Mouse (Mus musculus) neural tube, embryonic 12.5 days (tissue): ENCODE results near the gene Hck. TPM values are rescaled to one million over a fixed set of nuclear protein-coding genes. Genes with fewer than 3 reads are reported as not detected.

ENCODE experiments used
- ATAC-seq: fragments of 200-750 bp; cut with Nextera tagmentation; 2 replicates; pipeline ENCODE4 v1.8.0; 2017; ENCODE audit warnings: low read depth, mild to moderate bottlenecking, moderate TSS enrichment, moderate library complexity; ENCODE audit not compliant: low FRiP score
- H3K27ac ChIP-seq: fragments of 300-500 bp; sonication (generic); 2 replicates; pipeline ENCODE4 v1.5.1; 2016
- H3K27me3 ChIP-seq: fragments of 300-500 bp; sonication (generic); replicated peaks from 2 replicates; pipeline ENCODE4 v1.6.1; 2016; ENCODE audit warnings: mild to moderate bottlenecking
- H3K36me3 ChIP-seq: fragments of 300-500 bp; sonication (generic); 2 replicates; pipeline ENCODE4 v1.6.1; 2016; ENCODE audit warnings: mild to moderate bottlenecking
- H3K4me1 ChIP-seq: fragments of 300-500 bp; sonication (generic); 2 replicates; pipeline ENCODE4 v1.6.1; 2016
- H3K4me2 ChIP-seq: fragments of 300-500 bp; sonication (generic); replicated peaks from 2 replicates; pipeline ENCODE4 v1.6.1; 2016; ENCODE audit warnings: mild to moderate bottlenecking
- H3K4me3 ChIP-seq: fragments of 300-500 bp; sonication (generic); 2 replicates; pipeline ENCODE4 v1.5.1; 2016
- H3K9ac ChIP-seq: fragments of 300-500 bp; sonication (generic); 2 replicates; pipeline ENCODE4 v1.6.1; 2016; ENCODE audit warnings: mild to moderate bottlenecking
- H3K9me3 ChIP-seq: fragments of 300-500 bp; sonication (generic); 2 replicates; pipeline ENCODE4 v1.6.1; 2016; ENCODE audit warnings: mild to moderate bottlenecking
- WGBS: fragments of 180-500 bp; shearing (Covaris S2); methylation state at CpG from one replicate; pipeline ENCODE4 v1.1.7; 2016; 5-methylcytosine and 5-hydroxymethylcytosine counted together
- polyA plus RNA-seq: library from polyadenylated mRNA; unstranded; fragments of >200 nt; fragmentation: Nextera tagmentation; extraction: Ambion mirVana; gene quantifications from 2 replicates; pipeline ENCODE4 v1.2.1, GENCODE M21; 2016

Gene Hck
- polyA plus RNA-seq, 1 experiment from 2014 or later: 2.5 TPM

DNA sequence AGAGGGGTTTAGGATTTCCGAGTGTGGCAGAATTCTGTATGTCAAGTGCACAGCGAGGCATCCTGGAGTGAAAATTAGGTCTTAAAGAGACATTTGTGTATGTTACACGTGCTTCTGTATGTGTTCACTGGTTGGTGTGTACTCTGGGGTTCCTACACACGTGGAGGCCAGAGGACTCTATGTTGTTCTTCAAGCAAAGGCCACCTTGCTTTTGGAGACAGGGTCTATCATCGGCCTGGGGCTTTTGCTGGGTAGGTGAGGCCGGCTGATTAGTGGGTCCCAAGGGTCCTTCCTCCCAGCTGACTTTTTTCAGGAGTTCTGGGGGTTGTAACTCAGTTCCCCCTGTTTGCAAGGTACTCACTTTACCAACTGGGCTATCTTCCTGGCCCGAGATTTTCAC lies 1.3 kb downstream of the Hck start:
- Histone ChIP-seq H3K27me3 (peaks cover 38% of the 10 kb centered on the region), H3K27ac (no peak overlapping the region), H3K9me3 (no peaks in the 10 kb centered on the region), H3K9ac (no peak overlapping the region), H3K4me3 (no peak overlapping the region), H3K36me3 (no peaks in the 10 kb centered on the region), H3K4me1 (peaks cover 12% of the 10 kb centered on the region), H3K4me2 (no peak overlapping the region)
- WGBS: 78% methylated on average over 7 of the region's 7 CpGs
- ATAC-seq: no peak

DNA sequence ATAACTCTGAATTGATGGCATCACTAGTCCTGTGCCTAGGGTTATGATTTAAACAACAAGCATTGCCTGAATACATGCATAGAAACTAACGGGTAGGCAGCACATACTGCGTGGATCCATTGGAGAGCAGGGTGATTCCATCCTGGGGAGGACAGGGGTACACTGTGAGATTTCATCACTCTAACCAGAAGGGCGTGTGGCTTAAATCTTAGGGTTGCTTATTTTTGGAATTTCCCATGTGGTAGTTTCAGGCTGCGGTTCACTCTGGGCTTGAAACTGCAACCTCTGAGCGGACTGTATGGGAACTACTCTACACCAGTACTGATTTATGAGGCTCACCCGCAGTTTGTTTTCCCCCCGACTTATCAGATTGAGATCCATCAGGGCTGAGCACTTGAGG lies 3.0 kb downstream of the Hck start:
- Histone ChIP-seq H3K4me2 (no peak overlapping the region), H3K4me1 (peaks cover 12% of the 10 kb centered on the region), H3K9me3 (no peaks in the 10 kb centered on the region), H3K27me3 (peaks cover 38% of the 10 kb centered on the region), H3K4me3 (no peak overlapping the region), H3K27ac (no peak overlapping the region), H3K36me3 (no peaks in the 10 kb centered on the region), H3K9ac (no peak overlapping the region)
- ATAC-seq: no peak
- WGBS: 87% methylated on average over 7 of the region's 7 CpGs

DNA sequence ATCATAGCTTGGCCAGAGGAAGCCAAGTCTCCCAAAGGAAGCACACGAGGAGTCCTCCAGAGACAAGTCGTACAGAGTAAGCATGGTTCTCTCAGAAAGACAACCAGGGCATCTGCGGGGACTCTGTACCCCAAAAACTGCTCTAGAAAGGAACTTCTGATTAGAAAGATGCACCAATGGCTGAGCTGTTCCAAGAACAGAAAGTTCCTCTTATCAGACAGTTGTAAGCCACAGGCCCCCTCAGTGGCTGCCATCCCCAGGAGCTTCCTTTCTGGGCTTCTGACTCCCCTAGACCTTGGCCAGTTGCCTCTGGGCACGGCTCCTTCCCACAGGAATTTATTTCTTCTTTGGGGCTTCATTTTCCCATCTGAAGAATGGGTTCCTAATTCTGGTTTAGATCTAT lies 7.4 kb downstream of the Hck start:
- 86% methylated on average over 4 of the region's 4 CpGs for WGBS
- no peak for ATAC-seq

DNA sequence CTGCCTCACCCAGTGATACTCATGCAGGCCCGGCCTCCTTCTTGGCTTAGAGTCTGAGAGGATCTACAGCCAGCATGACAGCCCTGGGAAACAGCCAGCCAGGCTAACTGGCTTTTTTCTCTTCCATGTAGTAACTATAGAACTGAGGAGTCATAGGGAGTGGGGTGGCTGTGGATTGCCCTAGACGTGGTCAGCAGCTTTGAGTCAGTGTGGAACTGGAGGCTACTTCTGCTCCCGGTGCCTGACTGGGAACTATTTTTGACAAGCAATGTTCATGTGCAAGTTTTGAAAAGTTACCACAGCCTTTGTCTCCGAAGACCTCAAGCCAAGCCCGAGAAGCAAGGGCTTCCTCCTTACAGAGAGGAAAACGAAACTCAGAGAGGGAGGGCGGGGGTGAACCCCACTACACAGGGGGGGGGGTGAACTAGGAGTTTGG lies 8.8 kb downstream of the Hck start:
- ATAC-seq: no peak
- no peaks in the 10 kb centered on the region for H3K27me3 ChIP-seq
- 88% methylated on average over 7 of the region's 7 CpGs for WGBS

More for the DNA sequence above, 7.4 kb downstream of the Hck start:
- H3K27ac ChIP-seq: no peak overlapping the region
- no peaks in the 10 kb centered on the region for H3K9me3 ChIP-seq
- no peak overlapping the region for H3K4me2 ChIP-seq
- no peaks in the 10 kb centered on the region for H3K27me3 ChIP-seq
- no peaks in the 10 kb centered on the region for H3K36me3 ChIP-seq
- no peak overlapping the region for H3K4me3 ChIP-seq
- no peaks in the 10 kb centered on the region for H3K4me1 ChIP-seq
- H3K9ac ChIP-seq: no peak overlapping the region

DNA sequence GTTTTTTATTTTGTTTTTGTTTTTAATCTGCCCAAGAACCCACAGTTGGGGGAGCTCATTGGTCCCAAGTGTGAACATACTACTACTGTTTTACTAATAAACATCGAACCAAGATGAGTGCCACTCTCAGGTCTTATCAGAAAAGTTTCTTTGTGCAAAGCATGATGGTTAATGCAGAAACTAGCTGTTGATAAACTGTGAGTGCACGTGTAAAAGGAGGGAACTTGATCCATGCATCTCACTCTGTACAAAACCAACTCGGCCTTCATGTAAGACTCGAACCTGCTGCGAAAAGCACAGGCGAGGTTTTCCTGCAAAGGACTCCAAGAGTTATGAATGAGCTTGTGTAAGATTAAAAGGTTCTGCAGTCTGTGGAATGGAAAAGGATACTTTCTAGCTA lies 11.2 kb downstream of the Hck start:
- H3K36me3 ChIP-seq: no peaks in the 10 kb centered on the region
- 89% methylated on average over 6 of the region's 6 CpGs for WGBS
- no peaks in the 10 kb centered on the region for H3K4me1 ChIP-seq
- H3K4me3 ChIP-seq: no peak overlapping the region
- no peaks in the 10 kb centered on the region for H3K27me3 ChIP-seq
- H3K9ac ChIP-seq: no peak overlapping the region
- no peak overlapping the region for H3K4me2 ChIP-seq
- no peak for ATAC-seq
- H3K9me3 ChIP-seq: no peaks in the 10 kb centered on the region
- H3K27ac ChIP-seq: no peak overlapping the region

More for the DNA sequence above, 8.8 kb downstream of the Hck start:
- Histone ChIP-seq H3K4me2 (no peak overlapping the region), H3K36me3 (no peaks in the 10 kb centered on the region), H3K4me1 (no peaks in the 10 kb centered on the region), H3K9ac (no peak overlapping the region), H3K4me3 (no peak overlapping the region), H3K27ac (no peak overlapping the region), H3K9me3 (no peaks in the 10 kb centered on the region)

DNA sequence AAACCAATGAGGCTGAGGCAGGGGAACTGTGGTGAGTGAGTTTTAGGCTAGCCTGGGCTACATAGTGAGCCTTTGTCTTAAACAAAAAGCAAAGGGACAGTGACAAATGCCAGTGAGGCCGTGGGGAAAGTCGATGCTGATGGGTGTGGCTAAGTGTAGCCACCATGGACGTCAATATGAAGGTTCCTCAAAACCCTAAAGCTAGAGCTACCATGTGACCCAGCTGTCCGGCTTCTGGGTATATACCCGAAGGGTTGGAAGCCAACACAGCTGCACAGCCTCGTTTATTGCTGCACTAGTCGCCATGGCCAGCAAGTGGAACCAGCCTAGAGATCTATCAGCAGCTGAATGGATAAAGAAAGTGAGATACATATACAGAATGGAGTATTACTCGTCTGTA lies 11.9 kb downstream of the Hck start:
- no peaks in the 10 kb centered on the region for H3K27me3 ChIP-seq
- WGBS: 69% methylated on average over 8 of the region's 8 CpGs
- ATAC-seq: no peak

DNA sequence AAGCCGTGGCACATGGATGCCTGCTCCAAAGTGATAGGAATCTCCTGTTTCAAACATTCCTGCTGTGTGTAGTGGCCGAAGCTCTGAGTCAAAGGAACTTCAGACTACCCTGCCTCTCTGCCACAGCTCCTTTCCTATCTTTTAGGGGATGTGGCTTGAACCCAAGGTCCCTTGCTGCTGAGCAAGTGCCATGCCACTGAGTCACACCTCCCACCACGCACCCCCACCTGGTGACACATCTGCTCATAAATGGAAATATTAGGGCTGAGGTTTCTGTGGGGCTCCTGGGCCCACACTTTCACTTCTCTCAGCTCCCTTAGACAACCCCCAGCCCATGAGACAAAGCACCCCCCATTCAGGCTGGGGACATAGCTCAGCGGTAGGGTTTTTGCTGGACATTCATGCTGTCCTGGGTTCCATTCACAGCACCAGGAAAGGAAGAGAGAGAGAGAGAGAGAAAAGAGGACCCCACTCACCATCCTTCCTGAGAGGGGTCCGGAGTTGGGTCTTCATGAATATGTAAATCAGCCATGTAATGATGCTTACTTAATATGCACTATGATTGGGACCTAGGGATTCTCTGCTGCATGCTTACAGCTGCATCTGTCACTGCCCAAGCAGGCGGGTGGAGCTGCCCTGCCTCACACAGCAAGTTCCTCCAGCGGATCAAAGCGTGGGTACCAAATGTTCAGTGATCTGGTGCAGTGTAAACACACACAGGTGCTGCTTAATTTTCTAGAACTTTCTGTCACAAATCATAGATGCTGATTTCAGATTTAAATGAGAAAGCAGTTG lies 13.8 kb downstream of the Hck start:
- Histone ChIP-seq H3K27ac (no peak overlapping the region), H3K9ac (no peak overlapping the region), H3K4me2 (no peak overlapping the region), H3K9me3 (no peaks in the 10 kb centered on the region), H3K27me3 (no peaks in the 10 kb centered on the region), H3K36me3 (no peaks in the 10 kb centered on the region), H3K4me1 (no peaks in the 10 kb centered on the region), H3K4me3 (no peak overlapping the region)
- 73% methylated on average over 8 of the region's 8 CpGs for WGBS
- ATAC-seq: no peak

More for the DNA sequence above, 11.9 kb downstream of the Hck start:
- Histone ChIP-seq H3K4me2 (no peak overlapping the region), H3K9ac (no peak overlapping the region), H3K36me3 (no peaks in the 10 kb centered on the region), H3K4me1 (no peaks in the 10 kb centered on the region), H3K9me3 (no peaks in the 10 kb centered on the region), H3K27ac (no peak overlapping the region), H3K4me3 (no peak overlapping the region)

DNA sequence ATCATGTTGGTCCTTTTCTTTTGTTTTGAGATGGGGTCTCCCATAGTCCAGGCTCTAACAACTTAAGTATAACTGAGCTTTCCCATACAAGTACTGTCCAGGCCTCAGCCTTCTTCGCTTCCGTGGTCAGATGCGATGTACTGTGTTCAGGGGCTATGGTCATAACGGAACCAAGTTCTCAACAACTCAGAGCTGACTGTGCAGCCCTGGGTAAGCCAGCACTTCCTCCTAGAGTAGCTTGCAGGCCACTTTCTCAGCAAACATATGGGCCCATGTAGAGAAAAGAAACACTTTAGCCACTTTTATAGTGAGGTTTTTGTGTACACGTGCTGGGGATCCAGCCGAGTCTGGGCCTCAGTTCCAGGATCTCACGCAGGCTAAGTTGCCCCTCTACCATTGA lies 14.4 kb downstream of the Hck start:
- 87% methylated on average over 7 of the region's 7 CpGs for WGBS
- Histone ChIP-seq H3K4me1 (no peaks in the 10 kb centered on the region), H3K9me3 (no peaks in the 10 kb centered on the region), H3K4me3 (no peak overlapping the region), H3K27me3 (no peaks in the 10 kb centered on the region), H3K27ac (no peak overlapping the region), H3K9ac (no peak overlapping the region), H3K4me2 (no peak overlapping the region), H3K36me3 (no peaks in the 10 kb centered on the region)
- ATAC-seq: no peak

DNA sequence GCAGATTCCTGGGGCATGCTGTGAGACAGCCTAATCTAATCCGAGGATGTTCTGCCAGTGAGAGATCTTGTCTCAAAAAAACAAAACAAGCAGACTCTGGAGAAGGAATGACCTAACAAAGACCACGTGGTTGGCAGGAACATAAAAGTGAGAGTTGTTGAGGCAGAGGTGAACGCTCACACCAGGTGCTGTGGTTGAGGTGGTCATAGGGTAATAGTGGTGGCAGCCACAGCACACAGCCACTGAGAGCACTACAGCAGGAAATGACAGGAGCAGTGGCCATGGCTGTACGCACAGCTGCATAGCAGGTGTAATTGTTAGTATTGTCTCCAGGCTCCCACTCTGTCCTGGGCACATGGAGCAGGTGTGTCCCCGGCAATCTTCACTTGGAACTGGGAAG lies 17.6 kb downstream of the Hck start:
- 53% methylated on average over 5 of the region's 5 CpGs for WGBS
- no peak for ATAC-seq
- Histone ChIP-seq H3K27ac (no peak overlapping the region), H3K27me3 (no peaks in the 10 kb centered on the region), H3K4me3 (no peak overlapping the region), H3K9ac (no peak overlapping the region), H3K36me3 (no peaks in the 10 kb centered on the region), H3K4me1 (no peaks in the 10 kb centered on the region), H3K4me2 (no peak overlapping the region), H3K9me3 (no peaks in the 10 kb centered on the region)

DNA sequence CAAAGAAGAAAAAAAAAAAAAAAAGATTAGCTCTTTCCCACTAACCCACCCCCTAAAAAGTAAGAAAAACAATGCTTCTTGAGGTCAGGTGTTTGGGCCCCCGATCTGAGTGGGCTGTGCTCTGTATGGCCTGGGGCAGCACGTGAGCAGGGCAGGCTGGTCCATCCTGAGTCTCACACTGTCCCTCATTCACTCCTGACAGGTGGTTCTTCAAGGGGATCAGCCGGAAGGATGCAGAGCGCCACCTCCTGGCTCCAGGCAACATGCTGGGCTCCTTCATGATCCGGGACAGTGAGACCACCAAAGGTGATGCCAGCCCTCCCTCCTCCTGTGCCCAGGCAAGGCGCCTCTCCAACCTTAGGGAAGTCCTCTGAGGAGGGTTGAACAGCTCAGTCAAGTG lies 22.8 kb downstream of the Hck start:
- Histone ChIP-seq H3K4me1 (no peaks in the 10 kb centered on the region), H3K4me2 (no peak overlapping the region), H3K27ac (no peak overlapping the region), H3K27me3 (no peaks in the 10 kb centered on the region), H3K36me3 (no peaks in the 10 kb centered on the region), H3K9me3 (no peaks in the 10 kb centered on the region), H3K4me3 (no peak overlapping the region), H3K9ac (no peak overlapping the region)
- no peak for ATAC-seq
- WGBS: 19% methylated on average over 6 of the region's 6 CpGs

DNA sequence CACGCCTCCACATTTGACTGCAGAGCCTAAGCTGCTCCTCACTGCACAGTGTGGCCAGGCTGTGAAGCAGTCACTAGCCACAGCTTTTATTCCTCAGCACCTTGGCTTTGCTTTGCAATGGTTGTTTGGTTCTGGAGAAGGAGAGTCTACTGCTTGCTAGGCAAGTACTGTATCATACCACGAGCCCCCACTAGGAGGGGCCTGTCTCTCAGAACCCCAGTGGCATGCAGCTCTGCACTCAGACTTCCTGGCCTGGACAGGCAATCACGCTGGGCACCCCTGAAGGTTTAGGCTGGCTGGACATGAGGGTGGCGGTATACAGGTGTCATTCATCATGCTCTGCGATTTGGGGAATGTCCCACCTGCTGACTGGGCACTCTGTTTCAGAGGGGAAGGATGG lies 26.0 kb downstream of the Hck start:
- no peaks in the 10 kb centered on the region for H3K36me3 ChIP-seq
- no peaks in the 10 kb centered on the region for H3K27me3 ChIP-seq
- no peak overlapping the region for H3K4me2 ChIP-seq
- H3K4me1 ChIP-seq: no peaks in the 10 kb centered on the region
- WGBS: 41% methylated on average over 5 of the region's 5 CpGs
- no peak for ATAC-seq
- no peaks in the 10 kb centered on the region for H3K9me3 ChIP-seq
- no peak overlapping the region for H3K4me3 ChIP-seq
- no peak overlapping the region for H3K27ac ChIP-seq
- H3K9ac ChIP-seq: no peak overlapping the region

DNA sequence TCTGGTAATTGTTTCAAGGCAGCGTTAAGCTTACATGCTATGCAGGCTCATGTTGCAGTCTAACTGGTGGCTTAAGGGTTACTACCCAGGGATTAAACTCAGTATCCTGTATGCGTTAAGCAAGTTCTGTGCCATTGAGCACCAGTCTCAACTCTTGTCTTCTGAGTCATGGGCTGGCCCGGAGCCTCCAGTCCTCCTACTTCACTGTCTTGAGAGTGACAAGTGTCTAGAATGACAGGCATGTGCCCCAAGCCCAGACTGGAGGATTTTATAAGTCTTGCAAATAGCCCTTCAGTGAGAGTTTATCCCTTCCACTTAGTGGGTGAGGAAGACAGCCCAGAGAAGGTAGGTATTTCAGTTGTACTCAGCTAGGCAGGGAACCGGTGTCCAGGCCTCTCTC lies 27.9 kb downstream of the Hck start:
- Histone ChIP-seq H3K4me2 (no peak overlapping the region), H3K9me3 (no peaks in the 10 kb centered on the region), H3K9ac (no peak overlapping the region), H3K27ac (no peak overlapping the region), H3K4me3 (no peak overlapping the region), H3K4me1 (no peaks in the 10 kb centered on the region), H3K27me3 (no peaks in the 10 kb centered on the region), H3K36me3 (no peaks in the 10 kb centered on the region)
- WGBS: 83% methylated on average over 4 of the region's 4 CpGs
- no peak for ATAC-seq

DNA sequence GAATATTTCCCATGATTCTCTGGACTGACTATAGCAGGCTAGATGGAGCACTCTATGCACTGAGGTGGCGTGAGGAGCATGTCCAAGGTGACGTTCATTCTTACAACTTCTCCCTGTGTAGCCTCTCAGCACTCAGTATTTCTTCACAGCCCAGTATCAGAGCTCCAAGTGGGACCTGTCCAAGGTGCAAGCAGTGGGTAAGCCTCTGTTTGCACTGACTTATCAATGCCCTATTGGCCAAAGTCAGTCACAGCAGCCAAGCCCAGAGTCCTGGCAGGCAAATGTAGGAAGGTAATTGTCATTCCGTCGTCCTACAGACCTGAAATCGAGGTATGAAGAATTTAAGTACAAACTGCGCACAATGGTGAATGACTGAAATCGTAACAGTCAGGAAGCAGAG lies 30.9 kb downstream of the Hck start:
- WGBS: 83% methylated on average over 7 of the region's 7 CpGs
- H3K36me3 ChIP-seq: no peaks in the 10 kb centered on the region
- H3K9me3 ChIP-seq: no peaks in the 10 kb centered on the region
- no peaks in the 10 kb centered on the region for H3K27me3 ChIP-seq
- H3K9ac ChIP-seq: no peak overlapping the region
- ATAC-seq: no peak
- H3K4me1 ChIP-seq: no peaks in the 10 kb centered on the region
- H3K4me2 ChIP-seq: no peak overlapping the region
- no peak overlapping the region for H3K4me3 ChIP-seq
- H3K27ac ChIP-seq: no peak overlapping the region
